Mouse (Mus musculus) kidney, embryonic 16.5 days (tissue): ENCODE results near the gene Gstm2. TPM values are rescaled to one million over a fixed set of nuclear protein-coding genes. Genes with fewer than 3 reads are reported as not detected.
"Not testable (repeated sequence)": the region's sequence is repeated elsewhere in the genome, so short reads cannot be mapped to it uniquely, and the experiment has no call there.

ENCODE experiments used
- ATAC-seq: fragments of 200-750 bp; cut with Nextera tagmentation; 2 replicates; pipeline ENCODE4 v1.8.0; 2017; ENCODE audit warnings: moderate TSS enrichment; ENCODE audit not compliant: low FRiP score, low TSS enrichment
- H3K27ac ChIP-seq: fragments of 300-500 bp; sonication (generic); 2 replicates; pipeline ENCODE4 v1.5.1; 2014; ENCODE audit warnings: low read length
- H3K27me3 ChIP-seq: fragments of 300-500 bp; sonication (generic); 2 replicates; pipeline ENCODE4 v1.6.1; 2014; ENCODE audit warnings: low read length, control low read depth, mixed read lengths; ENCODE audit not compliant: insufficient read depth
- H3K36me3 ChIP-seq: fragments of 300-500 bp; sonication (generic); 2 replicates; pipeline ENCODE4 v1.6.1; 2014; ENCODE audit warnings: low read length, control low read depth, mixed read lengths; ENCODE audit not compliant: insufficient read depth
- H3K4me1 ChIP-seq: fragments of 300-500 bp; sonication (generic); 2 replicates; pipeline ENCODE4 v1.6.1; 2014; ENCODE audit warnings: low read length, control low read depth, mixed read lengths; ENCODE audit not compliant: insufficient read depth
- H3K4me2 ChIP-seq: fragments of 300-500 bp; sonication (generic); replicated peaks from 2 replicates; pipeline ENCODE4 v1.6.1; 2014; ENCODE audit warnings: low read depth, low read length
- H3K4me3 ChIP-seq: fragments of 300-500 bp; sonication (generic); 2 replicates; pipeline ENCODE4 v1.5.1; 2014; ENCODE audit warnings: mild to moderate bottlenecking, low read length
- H3K9ac ChIP-seq: fragments of 300-500 bp; sonication (generic); replicated peaks from 2 replicates; pipeline ENCODE4 v1.6.1; 2014; ENCODE audit warnings: low read length
- H3K9me3 ChIP-seq: fragments of 300-500 bp; sonication (generic); 2 replicates; pipeline ENCODE4 v1.6.1; 2016; ENCODE audit warnings: low read length, control low read depth
- WGBS: fragments of 180-500 bp; shearing (Covaris S2); extraction: QIAGEN DNeasy Blood & Tissue Kit; methylation state at CpG from one replicate; pipeline ENCODE4 v1.1.7; 2014; 5-methylcytosine and 5-hydroxymethylcytosine counted together
- polyA plus RNA-seq: library from polyadenylated mRNA; unstranded; fragments of >200 nt; fragmentation: Nextera tagmentation; extraction: Ambion mirVana; gene quantifications from 2 replicates; pipeline ENCODE4 v1.2.1, GENCODE M21; 2015

Gene Gstm2
- polyA plus RNA-seq, 1 experiment from 2014 or later = 132 TPM

- Histone ChIP-seq H3K4me3 (no peak overlapping the region), H3K9ac (no peak overlapping the region), H3K27ac (no peak overlapping the region), H3K4me1 (no peaks in the 10 kb centered on the region), H3K9me3 (no peaks in the 10 kb centered on the region), H3K27me3 (no peaks in the 10 kb centered on the region), H3K4me2 (no peak overlapping the region), H3K36me3 (no peaks in the 10 kb centered on the region)
- no peak for ATAC-seq
- WGBS = 88% methylated on average over 3 of the region's 3 CpGs
Measured at GRCm38 (mm10) chr3:107972070-107972469, 14.2 kb downstream of the Gstm2 start.

- ATAC-seq, H3K4me2 ChIP-seq, H3K4me3 ChIP-seq, H3K9ac ChIP-seq, H3K9me3 ChIP-seq, H3K4me1 ChIP-seq, H3K36me3 ChIP-seq, H3K27ac ChIP-seq, H3K27me3 ChIP-seq: not testable (repeated sequence)
- 59% methylated on average over 3 of the region's 3 CpGs for WGBS
Measured at GRCm38 (mm10) chr3:107971101-107971500, 15.2 kb downstream of the Gstm2 start.

GRCm38 (mm10) chr3:107968724-107969395 is 17.4 kb downstream of the Gstm2 start, which contains the start of gene Gstm3:
Gene Gstm3 (minus strand): TSS chr3:107969283.
- H3K4me3 ChIP-seq = no peak within 1 kb of the TSS
- H3K4me2 ChIP-seq = no peak within 1 kb of the TSS
- ATAC-seq = no peak

GRCm38 (mm10) chr3:107966631-107967030 is 19.6 kb downstream of the Gstm2 start:
- WGBS = 94% methylated on average over 5 of the region's 5 CpGs
- Histone ChIP-seq H3K9ac (no peak overlapping the region), H3K4me3 (no peak overlapping the region), H3K27ac (no peak overlapping the region), H3K36me3 (no peaks in the 10 kb centered on the region), H3K27me3 (no peaks in the 10 kb centered on the region), H3K9me3 (no peaks in the 10 kb centered on the region), H3K4me2 (no peak overlapping the region), H3K4me1 (no peaks in the 10 kb centered on the region)
- ATAC-seq = no peak

More at GRCm38 (mm10) chr3:107968724-107969395, 17.4 kb downstream of the Gstm2 start, which contains the start of gene Gstm3:
- no peak within 1 kb of the TSS for H3K9ac ChIP-seq
- 57% methylated on average over 13 of the region's 13 CpGs for WGBS
- H3K27me3 ChIP-seq = no peaks in the 10 kb centered on the region
- H3K27ac ChIP-seq = no peak within 1 kb of the TSS
- no peaks in the 10 kb centered on the region for H3K9me3 ChIP-seq
- no peaks in the 10 kb centered on the region for H3K4me1 ChIP-seq
- H3K36me3 ChIP-seq = no peaks in the 10 kb centered on the region

- Histone ChIP-seq H3K4me3 (no peak overlapping the region), H3K4me1 (no peaks in the 10 kb centered on the region), H3K27ac (no peak overlapping the region), H3K4me2 (no peak overlapping the region), H3K36me3 (no peaks in the 10 kb centered on the region), H3K27me3 (no peaks in the 10 kb centered on the region), H3K9me3 (no peaks in the 10 kb centered on the region), H3K9ac (no peak overlapping the region)
- WGBS = 71% methylated on average over 1 of the region's 1 CpGs
- ATAC-seq = no peak
Measured at GRCm38 (mm10) chr3:107965592-107965991, 20.7 kb downstream of the Gstm2 start.

GRCm38 (mm10) chr3:107964656-107965308 is 21.5 kb downstream of the Gstm2 start:
- H3K27me3 ChIP-seq = no peaks in the 10 kb centered on the region
- no peak for ATAC-seq
- H3K4me1 ChIP-seq = no peaks in the 10 kb centered on the region
- no peaks in the 10 kb centered on the region for H3K9me3 ChIP-seq
- H3K4me3 ChIP-seq = no peak overlapping the region
- WGBS = 72% methylated on average over 5 of the region's 5 CpGs
- no peak overlapping the region for H3K4me2 ChIP-seq
- no peaks in the 10 kb centered on the region for H3K36me3 ChIP-seq
- no peak overlapping the region for H3K9ac ChIP-seq
- no peak overlapping the region for H3K27ac ChIP-seq

- Histone ChIP-seq H3K4me2 (no peak overlapping the region), H3K9ac (no peak overlapping the region), H3K27me3 (no peaks in the 10 kb centered on the region), H3K9me3 (no peaks in the 10 kb centered on the region), H3K4me1 (no peaks in the 10 kb centered on the region), H3K36me3 (no peaks in the 10 kb centered on the region), H3K4me3 (no peak overlapping the region), H3K27ac (no peak overlapping the region)
- no peak for ATAC-seq
- 87% methylated on average over 4 of the region's 4 CpGs for WGBS
Measured at GRCm38 (mm10) chr3:107964026-107964425, 22.2 kb downstream of the Gstm2 start.

- H3K4me3 ChIP-seq, ATAC-seq: not testable (repeated sequence)
Measured at GRCm38 (mm10) chr3:107955260-107955659, 31.0 kb downstream of the Gstm2 start.

GRCm38 (mm10) chr3:107953906-107954305 is 32.3 kb downstream of the Gstm2 start:
- no peak overlapping the region for H3K4me3 ChIP-seq
- WGBS = 76% methylated on average over 5 of the region's 5 CpGs
- H3K27ac ChIP-seq = no peak overlapping the region
- H3K9ac ChIP-seq = no peak overlapping the region
- no peaks in the 10 kb centered on the region for H3K27me3 ChIP-seq
- H3K9me3 ChIP-seq = no peaks in the 10 kb centered on the region
- 0 out of 2 replicates have a peak, but pooled peaks have one; percentile 39 for ATAC-seq
- H3K4me1 ChIP-seq = no peaks in the 10 kb centered on the region; the same call in 1 of the 2 replicates
- H3K36me3 ChIP-seq = no peaks in the 10 kb centered on the region
- no peak overlapping the region for H3K4me2 ChIP-seq

More at GRCm38 (mm10) chr3:107955260-107955659, 31.0 kb downstream of the Gstm2 start:
- H3K9me3 ChIP-seq, H3K36me3 ChIP-seq, H3K27me3 ChIP-seq, H3K27ac ChIP-seq, H3K4me2 ChIP-seq, H3K4me1 ChIP-seq, H3K9ac ChIP-seq: not testable (repeated sequence)
- WGBS = 85% methylated on average over 7 of the region's 9 CpGs

GRCm38 (mm10) chr3:107953328-107953755 is 32.9 kb downstream of the Gstm2 start:
- Histone ChIP-seq H3K4me2 (no peak overlapping the region), H3K4me1 (no peaks in the 10 kb centered on the region; the same call in 1 of the 2 replicates), H3K36me3 (no peaks in the 10 kb centered on the region), H3K9ac (no peak overlapping the region), H3K27me3 (no peaks in the 10 kb centered on the region), H3K9me3 (no peaks in the 10 kb centered on the region), H3K4me3 (no peak overlapping the region), H3K27ac (no peak overlapping the region)
- ATAC-seq = peak; percentile 61
- 23% methylated on average over 6 of the region's 6 CpGs for WGBS
